9 mouse cellular contexts compared by ENCODE assay signal in genomic region chr6:22909257-22909907, GRCm38 (mm10). TPM values are rescaled to one million over a fixed set of nuclear protein-coding genes. Genes with fewer than 3 reads are reported as not detected.
DNase-seq lines count a peak whose midpoint lies in the region; ATAC-seq lines count a peak whose summit lies in the region.
"Had no signal": no experiment of that assay in that cellular context is flagged by ENCODE, and none has a peak within 500 bp of the region (broad histone marks: within the 10 kb centered on the region; RNA-seq: fewer than 3 reads in every experiment).

No protein-coding gene starts in this region.

- peak; percentile 23 for DNase-seq in hindbrain, embryonic 11.5 days (ENCODE audit: low spot score)
- no peak for DNase-seq in hindbrain, embryonic 10.5 days (ENCODE audit: low spot score)
- DNase-seq in brain, adult 2 months (ENCODE audit: low read depth, low spot score), result peak; percentile 19
- no peak for DNase-seq in spleen, postnatal 10 days (ENCODE audit: low spot score in 2 of 2)
- DNase-seq in heart, postnatal 4 days, result no peak
- DNase-seq: lung, adult 2 months; thymus, postnatal 25 days had no signal

- H3K27me3 ChIP-seq in hindbrain, embryonic 11.5 days (ENCODE audit: control insufficient read depth, insufficient read depth, low read length), result no peaks in the 10 kb centered on the region
- no peaks in the 10 kb centered on the region for H3K27me3 ChIP-seq in hindbrain, embryonic 10.5 days (ENCODE audit: insufficient read depth, poor library complexity, severe bottlenecking)
- H3K27me3 ChIP-seq in forebrain, embryonic 15.5 days, result no peaks in the 10 kb centered on the region
- no peaks in the 10 kb centered on the region for H3K27me3 ChIP-seq in midbrain, embryonic 15.5 days (replicated peaks)

- H3K4me3 ChIP-seq in hindbrain, embryonic 11.5 days (ENCODE audit: low read depth, low read length), result no peak overlapping the region
- H3K4me3 ChIP-seq in hindbrain, embryonic 10.5 days, result no peak overlapping the region
- no peak overlapping the region for H3K4me3 ChIP-seq in forebrain, embryonic 15.5 days
- H3K4me3 ChIP-seq in midbrain, embryonic 15.5 days, result no peak overlapping the region

- 0 out of 2 replicates have a peak overlapping the region, but pooled peaks have one; percentile 33 for H3K27ac ChIP-seq in hindbrain, embryonic 11.5 days (ENCODE audit: low read depth, low read length)
- no peak overlapping the region for H3K27ac ChIP-seq in hindbrain, embryonic 10.5 days
- no peak overlapping the region for H3K27ac ChIP-seq in forebrain, embryonic 15.5 days (replicated peaks)
- no peak overlapping the region for H3K27ac ChIP-seq in midbrain, embryonic 15.5 days

- no peak overlapping the region for H3K9ac ChIP-seq in hindbrain, embryonic 11.5 days (ENCODE audit: low read depth, low read length)
- no peak overlapping the region for H3K9ac ChIP-seq in forebrain, embryonic 15.5 days (replicated peaks)
- H3K9ac ChIP-seq in midbrain, embryonic 15.5 days, result no peak overlapping the region

- no peaks in the 10 kb centered on the region for H3K4me1 ChIP-seq in hindbrain, embryonic 11.5 days (replicated peaks; ENCODE audit: control insufficient read depth, insufficient read depth, low read length)
- H3K4me1 ChIP-seq in hindbrain, embryonic 10.5 days (replicated peaks), result peaks cover 14% of the 10 kb centered on the region
- peaks cover 23% of the 10 kb centered on the region for H3K4me1 ChIP-seq in forebrain, embryonic 15.5 days
- H3K4me1 ChIP-seq in midbrain, embryonic 15.5 days, result peaks cover 7% of the 10 kb centered on the region; the same call in 1 of the 2 replicates

- WGBS in hindbrain, embryonic 11.5 days, result 30% methylated on average over 6 of the region's 6 CpGs
- WGBS in hindbrain, embryonic 10.5 days, result 34% methylated on average over 6 of the region's 6 CpGs
- 18% methylated on average over 6 of the region's 6 CpGs for WGBS in forebrain, embryonic 15.5 days
- WGBS in midbrain, embryonic 15.5 days, result 23% methylated on average over 6 of the region's 6 CpGs

- H3K9me3 ChIP-seq in hindbrain, embryonic 11.5 days (ENCODE audit: control insufficient read depth, low read length), result no peaks in the 10 kb centered on the region
- no peaks in the 10 kb centered on the region for H3K9me3 ChIP-seq in hindbrain, embryonic 10.5 days
- no peaks in the 10 kb centered on the region for H3K9me3 ChIP-seq in forebrain, embryonic 15.5 days
- no peaks in the 10 kb centered on the region for H3K9me3 ChIP-seq in midbrain, embryonic 15.5 days

- no peak overlapping the region for H3K4me2 ChIP-seq in hindbrain, embryonic 11.5 days (replicated peaks; ENCODE audit: low read depth, low read length)
- no peak overlapping the region for H3K4me2 ChIP-seq in forebrain, embryonic 15.5 days (replicated peaks)
- H3K4me2 ChIP-seq in midbrain, embryonic 15.5 days, result no peak overlapping the region

- no peaks in the 10 kb centered on the region for H3K36me3 ChIP-seq in hindbrain, embryonic 11.5 days (ENCODE audit: control insufficient read depth, insufficient read depth, low read length)
- H3K36me3 ChIP-seq in hindbrain, embryonic 10.5 days, result no peaks in the 10 kb centered on the region
- no peaks in the 10 kb centered on the region for H3K36me3 ChIP-seq in forebrain, embryonic 15.5 days
- no peaks in the 10 kb centered on the region for H3K36me3 ChIP-seq in midbrain, embryonic 15.5 days (replicated peaks)

- ATAC-seq in hindbrain, embryonic 11.5 days (ENCODE audit: low FRiP score), result peak; percentile 67; the same call in 1 of the 2 replicates
- 0 out of 2 replicates have a peak, but pooled peaks have one; percentile 23 for ATAC-seq in forebrain, embryonic 15.5 days (replicated peaks)
- ATAC-seq in midbrain, embryonic 15.5 days (replicated peaks), result peak; percentile 77

RNA-seq across cellular contexts. Expression of gene Ptprz1, which starts 34.1 kb away (rescaled TPM):
- 25.1 and 27.3 TPM in 2 replicates for polyA plus RNA-seq in hindbrain, embryonic 11.5 days (2014; fragmentation: Nextera tagmentation; extraction: Ambion mirVana)
- polyA plus RNA-seq in hindbrain, embryonic 10.5 days (2016; fragmentation: Nextera tagmentation; extraction: Ambion mirVana), result 9.5 and 16.0 TPM in 2 replicates
- polyA plus RNA-seq in forebrain, embryonic 15.5 days (2015; fragmentation: Nextera tagmentation; extraction: Ambion mirVana), result 101 and 106 TPM in 2 replicates
- polyA plus RNA-seq in midbrain, embryonic 15.5 days (2015; fragmentation: Nextera tagmentation; extraction: Ambion mirVana), result 69.8 and 74.3 TPM in 2 replicates
- 1 to 10 TPM; 2.8 to 3.4 TPM for total RNA-seq in heart, postnatal 4 days (2021)

Comparison
In these comparisons a context has a peak if more than half of its experiments do, and no peak if none do; other contexts are left out.
1. DNase-seq: peak in hindbrain, embryonic 11.5 days (single experiment) and brain, adult 2 months (single experiment); none in hindbrain, embryonic 10.5 days (single experiment), spleen, postnatal 10 days (0 of 2) and heart, postnatal 4 days (single experiment).
2. ATAC-seq: peak in every context shown above with its lines; median percentile 77 in midbrain, embryonic 15.5 days; 67 in hindbrain, embryonic 11.5 days; 23 in forebrain, embryonic 15.5 days.